Mouse (Mus musculus) B cell, adult 2 months (primary cell): ENCODE results near the gene Scn2a.
"Not testable (repeated sequence)": the region's sequence is repeated elsewhere in the genome, so short reads cannot be mapped to it uniquely, and the experiment has no call there.

Experiments used
- DNase-seq, 2 experiments: peaks; one replicate each; pipeline ENCODE4 v3.0.0; 2022

The Scn2a gene

DNA sequence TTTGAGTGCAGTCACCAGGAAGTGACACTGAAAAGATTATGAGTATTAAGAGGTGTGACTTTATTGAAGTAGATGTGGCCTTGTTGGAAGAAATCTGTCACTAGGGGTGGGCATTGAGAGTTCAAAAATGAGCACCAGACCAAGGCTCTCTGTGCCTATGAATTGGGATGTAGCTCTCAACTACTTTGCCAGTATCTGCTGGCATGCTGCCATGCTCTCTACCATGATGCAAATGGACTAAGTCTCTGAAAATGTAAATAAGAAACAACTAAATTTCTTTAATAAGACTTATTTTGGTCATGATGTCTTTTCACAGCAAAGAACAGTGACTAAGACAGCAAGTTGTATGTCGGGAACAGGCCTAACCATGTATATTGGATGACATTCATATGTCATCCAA lies 79.7 kb downstream of the Scn2a start:
- DNase-seq: no peak

- DNase-seq: no peak
Measured at GRCm38 (mm10) chr2:65701175-65701574, 80.6 kb downstream of the Scn2a start.

GRCm38 (mm10) chr2:65722219-65722800 lies 101.7 kb downstream of the Scn2a start:
- no peak for DNase-seq

DNA sequence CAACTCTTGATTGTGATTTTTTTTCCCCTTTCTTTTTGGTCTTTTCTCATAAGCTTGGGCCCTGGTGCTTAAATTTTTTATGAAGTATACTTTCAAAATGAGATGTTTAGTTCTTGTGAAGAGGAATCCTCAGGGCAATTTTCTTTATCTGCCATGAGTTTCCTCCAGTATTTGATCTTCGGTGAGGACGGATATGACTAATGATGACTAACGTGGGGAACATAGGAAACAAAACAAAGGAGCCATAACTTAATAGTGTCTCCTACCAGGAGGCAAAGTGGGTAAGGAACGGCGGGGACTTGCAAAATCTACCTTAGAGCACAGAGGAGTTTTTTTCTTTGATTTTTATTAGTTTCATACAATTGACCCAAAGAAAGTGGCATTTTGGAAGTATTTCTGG lies 124.8 kb downstream of the Scn2a start:
- no peak for DNase-seq

GRCm38 (mm10) chr2:65782442-65782841 lies 161.9 kb downstream of the Scn2a start:
- no peak for DNase-seq

DNA sequence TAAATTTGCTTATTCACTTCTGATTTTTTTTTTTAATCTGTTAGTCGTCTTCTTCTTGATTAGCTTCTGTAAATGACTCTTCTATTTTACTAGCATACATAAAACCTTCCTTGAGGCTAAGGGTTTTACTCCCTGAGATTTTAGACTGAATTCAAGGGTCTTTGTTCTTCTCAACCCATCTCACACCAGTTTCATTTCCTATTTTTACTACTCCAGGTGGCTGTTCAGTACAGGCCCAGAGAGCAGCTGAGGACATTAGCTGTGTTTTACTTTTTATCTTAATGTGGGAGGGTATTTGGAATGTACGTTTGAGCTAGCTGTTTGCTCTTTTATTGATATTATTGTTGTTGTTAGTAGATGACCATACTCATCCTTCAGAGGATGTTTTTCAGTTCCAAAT lies 162.8 kb downstream of the Scn2a start:
- no peak for DNase-seq

DNA sequence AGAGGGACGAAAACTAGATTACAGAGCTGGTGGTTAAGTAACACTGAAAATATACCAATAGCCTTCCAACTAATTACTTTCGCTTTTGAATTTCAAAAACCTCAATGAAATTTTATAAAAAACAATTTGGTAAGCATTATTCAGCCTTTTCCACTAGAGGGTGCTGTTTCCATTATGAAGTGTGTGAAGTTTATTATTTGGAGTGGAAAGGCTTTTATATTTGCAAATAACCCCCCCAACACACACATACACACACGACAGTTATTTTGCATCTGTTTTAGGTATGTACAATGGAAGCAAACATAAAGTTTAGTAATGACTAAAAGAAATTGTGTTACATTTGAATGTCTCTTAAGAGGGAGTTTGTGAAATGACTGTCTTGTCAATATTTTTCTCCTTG lies 171.9 kb downstream of the Scn2a start:
- DNase-seq: no peak

DNA sequence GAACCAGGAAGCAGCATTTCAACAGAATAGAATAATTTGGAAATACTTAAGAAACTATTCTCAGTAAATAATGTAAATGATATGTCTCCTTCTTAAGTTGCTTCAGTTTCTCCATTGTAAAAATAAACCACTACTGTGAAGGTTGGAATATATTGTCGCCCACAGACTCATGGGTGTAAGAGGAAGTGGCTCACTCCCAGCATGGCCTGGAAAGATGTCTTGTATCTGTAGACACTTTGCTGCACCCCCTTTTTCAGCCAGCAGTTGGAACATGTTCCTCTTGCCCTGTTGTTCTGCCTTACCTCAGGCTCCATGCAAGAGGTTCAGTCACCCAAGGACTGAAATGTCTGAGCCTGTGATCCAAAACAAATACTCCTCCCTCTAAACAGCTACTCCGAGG lies 173.0 kb downstream of the Scn2a start:
- no peak for DNase-seq

- DNase-seq: no peak
Measured at GRCm38 (mm10) chr2:65801054-65801709, 180.6 kb downstream of the Scn2a start.

- DNase-seq: no peak
Measured at GRCm38 (mm10) chr2:65806556-65806955, 186.0 kb downstream of the Scn2a start.

GRCm38 (mm10) chr2:65811203-65811602 lies 190.6 kb downstream of the Scn2a start:
- DNase-seq: not testable (repeated sequence)
